Mouse (Mus musculus): ENCODE results near the gene Rp2.
"Not testable (repeated sequence)": the region's sequence is repeated elsewhere in the genome, so short reads cannot be mapped to it uniquely, and the experiment has no call there.

Gene Rp2

DNA sequence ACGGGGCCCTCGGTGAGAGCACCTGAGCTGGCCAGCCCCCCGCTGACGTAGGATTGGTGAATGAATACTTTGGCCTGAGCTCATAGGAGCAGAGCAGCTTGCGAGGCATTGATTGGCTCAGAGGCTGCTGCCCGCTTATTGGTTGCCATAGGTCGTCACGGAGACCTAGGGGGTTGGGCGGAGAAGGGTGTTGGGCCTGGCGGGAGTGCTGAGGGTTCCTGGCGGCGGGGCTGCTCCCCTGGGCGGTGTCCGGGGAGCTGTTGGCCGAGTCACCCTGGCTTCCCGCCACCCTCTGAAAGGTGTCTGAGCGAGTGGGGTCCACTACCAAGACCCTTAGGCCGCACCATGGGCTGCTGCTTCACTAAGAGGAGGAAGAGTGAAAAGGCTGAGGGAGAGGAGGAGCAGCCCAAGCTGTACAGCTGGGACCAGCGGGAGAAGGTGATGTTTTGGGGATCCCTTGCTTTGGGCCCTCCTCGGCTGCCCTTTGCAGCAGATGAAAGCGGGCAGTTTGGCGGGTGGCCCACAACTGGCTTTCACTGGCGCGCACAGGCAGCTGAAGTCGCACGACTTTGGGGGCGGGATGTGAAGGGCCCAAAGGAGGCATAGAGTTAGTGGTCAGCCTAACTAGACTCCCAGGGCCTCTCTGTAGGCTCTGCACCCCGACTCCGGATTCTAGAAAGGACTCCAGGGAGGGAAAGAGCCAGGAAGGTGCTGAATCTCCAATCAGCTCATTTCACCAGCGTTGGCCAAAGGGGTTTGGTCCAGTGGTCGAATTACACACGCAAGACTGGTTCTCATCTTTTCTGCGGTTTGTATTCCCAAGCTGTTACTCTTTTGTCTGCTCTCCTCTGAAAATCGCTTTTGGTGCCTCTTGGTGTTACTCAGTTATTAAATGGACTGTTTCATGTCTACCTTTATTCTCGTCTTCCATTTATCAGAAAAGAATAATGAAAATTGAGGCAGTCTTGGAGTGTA lies at the start of gene Rp2:
TSS of gene Rp2 (plus strand) at position 91 of the 975 bp plus-strand sequence.
- DNase-seq, result peak; percentile 88

DNA sequence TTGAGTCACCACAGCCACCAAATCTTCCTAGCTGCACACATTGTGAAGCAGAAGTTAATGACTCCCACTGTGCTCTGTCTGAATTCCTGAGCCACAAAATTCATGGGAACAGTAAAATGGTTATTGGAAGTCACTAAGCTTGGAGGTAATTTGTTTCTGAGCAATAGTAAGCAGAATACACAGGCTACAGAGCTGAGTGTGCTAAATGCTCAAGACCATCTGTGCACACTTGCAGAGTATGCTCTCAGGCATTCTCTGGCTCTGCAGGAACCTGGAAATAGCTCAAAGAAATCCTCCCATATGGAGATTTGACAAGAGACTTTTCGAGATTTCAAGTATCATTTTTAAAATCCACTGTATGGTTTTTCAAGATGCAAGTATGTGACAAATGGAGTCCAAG lies 31.5 kb upstream of the Rp2 start:
- no peak for DNase-seq

- DNase-seq, result peak; percentile 47
Observed at GRCm38 (mm10) chrX:20335722-20336121, 28.6 kb upstream of the Rp2 start.

DNA sequence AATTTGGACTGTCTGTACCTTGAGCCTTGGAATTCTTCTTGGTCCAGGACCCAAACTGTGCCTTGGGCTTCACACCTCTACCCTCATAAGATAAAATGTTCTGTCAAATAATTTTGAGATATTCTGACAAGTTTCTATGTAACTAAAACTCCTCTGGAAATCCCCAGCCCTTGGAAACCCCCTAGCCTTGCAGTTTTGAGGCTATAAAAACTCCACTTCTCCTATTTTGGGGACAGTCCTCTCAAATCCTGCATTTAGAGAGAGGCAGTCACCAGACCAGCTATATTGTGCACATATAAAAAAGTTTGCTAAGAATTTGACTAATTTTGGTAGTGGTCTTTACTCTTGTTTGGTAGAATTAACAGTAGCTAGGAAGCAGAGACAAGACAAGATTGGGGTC lies 19.3 kb upstream of the Rp2 start:
- no peak for DNase-seq

DNA sequence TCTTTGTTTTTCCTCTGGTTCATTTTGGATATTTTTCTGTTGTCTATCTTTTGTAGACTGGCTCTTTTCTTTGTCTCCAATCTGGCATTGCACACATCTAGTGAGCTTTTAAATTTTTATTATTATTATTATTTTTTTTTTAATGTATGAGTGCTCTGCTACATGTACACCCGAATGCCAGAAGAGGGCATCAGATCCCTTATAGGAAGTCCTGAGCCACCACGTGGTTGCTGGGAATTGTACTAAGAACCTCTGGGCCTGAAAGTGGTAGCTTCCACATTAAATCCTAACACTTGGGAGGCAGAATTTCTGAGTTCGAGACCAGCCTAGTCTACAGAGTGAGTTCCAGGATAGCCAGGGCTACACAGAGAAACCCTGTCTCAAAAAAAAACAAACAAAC lies 17.9 kb upstream of the Rp2 start:
- no peak for DNase-seq

DNA sequence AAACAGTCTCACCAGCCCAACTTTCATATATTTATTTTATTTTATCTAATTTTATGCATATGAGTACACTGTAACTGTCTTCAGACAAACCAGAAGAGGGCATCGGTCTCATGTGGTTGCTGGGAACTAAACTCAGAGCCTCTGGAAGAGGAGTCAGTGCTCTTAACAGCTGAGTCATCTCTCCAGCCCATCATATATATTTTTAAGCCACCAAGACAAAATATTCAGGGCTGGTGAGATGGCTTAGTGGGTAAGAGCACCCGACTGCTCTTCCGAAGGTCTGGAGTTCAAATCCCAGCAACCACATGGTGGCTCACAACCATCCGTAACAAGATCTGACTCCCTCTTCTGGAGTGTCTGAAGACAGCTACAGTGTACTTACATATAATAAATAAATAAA lies 14.0 kb upstream of the Rp2 start:
- not testable (repeated sequence) for DNase-seq

DNA sequence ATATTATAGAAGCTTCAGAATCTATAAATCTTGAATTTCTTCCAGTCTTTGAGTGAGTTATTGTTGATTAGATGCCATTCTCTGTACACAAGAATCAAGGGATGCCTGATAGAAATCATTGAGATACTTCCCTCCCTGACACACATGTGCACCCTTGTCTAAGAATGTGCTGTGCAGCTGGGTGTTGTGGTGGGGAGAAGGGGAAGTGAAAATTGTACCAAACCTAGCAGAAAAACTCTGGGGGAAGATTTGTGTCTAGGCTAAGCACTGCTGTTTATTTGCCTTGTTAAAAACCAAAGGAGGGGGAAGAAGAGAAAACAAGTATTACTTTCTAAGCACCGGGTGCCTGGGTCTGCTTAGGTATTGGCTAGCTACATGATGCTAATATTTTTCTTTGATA lies 9.0 kb upstream of the Rp2 start:
- no peak for DNase-seq

GRCm38 (mm10) chrX:20356309-20356708 lies 8.0 kb upstream of the Rp2 start:
- DNase-seq, result peak; percentile 3

GRCm38 (mm10) chrX:20366036-20366435 lies 1.8 kb downstream of the Rp2 start:
- DNase-seq, result no peak

GRCm38 (mm10) chrX:20379347-20380014 lies 15.2 kb downstream of the Rp2 start:
- DNase-seq, result no peak

- DNase-seq, result no peak
Observed at GRCm38 (mm10) chrX:20382260-20382659, 18.0 kb downstream of the Rp2 start.

DNA sequence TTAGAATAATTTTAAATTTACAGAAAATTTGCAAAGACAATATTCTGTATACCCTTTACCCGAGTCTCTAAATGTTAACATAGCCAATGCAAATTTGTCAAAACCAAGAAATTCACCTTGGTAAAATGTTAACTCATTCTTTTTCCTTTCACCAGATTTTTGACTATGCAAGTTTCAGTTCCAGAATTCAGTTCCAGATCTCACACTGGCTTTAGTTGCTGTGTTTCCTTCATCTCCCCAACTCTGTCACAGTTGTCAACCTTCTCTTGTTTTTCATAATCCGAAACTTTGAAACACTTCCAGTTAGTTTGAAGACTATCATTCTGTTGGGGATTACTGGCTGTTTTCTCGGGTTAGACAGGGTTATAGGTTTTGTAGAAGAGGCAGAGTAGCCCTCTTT lies 22.7 kb downstream of the Rp2 start:
- DNase-seq, result no peak

DNA sequence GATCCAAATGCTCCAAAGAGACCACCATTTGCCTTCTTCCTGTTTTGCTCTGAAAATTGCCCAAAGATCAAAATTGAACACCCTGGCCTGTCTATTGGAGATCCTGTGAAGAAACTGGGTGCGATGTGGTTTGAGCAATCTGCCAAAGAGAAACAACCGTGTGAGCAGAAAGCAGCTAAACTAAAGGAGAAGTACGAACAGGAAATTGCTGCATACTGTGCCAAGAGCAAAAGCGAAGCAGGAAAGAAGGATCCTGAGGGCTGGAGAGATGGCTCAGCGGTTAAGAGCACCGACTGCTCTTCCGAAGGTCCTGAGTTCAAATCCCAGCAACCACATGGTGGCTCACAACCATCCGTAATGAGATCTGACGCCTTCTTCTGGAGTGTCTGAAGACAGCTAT lies 27.7 kb downstream of the Rp2 start:
- DNase-seq, result not testable (repeated sequence)

- no peak for DNase-seq
Observed at GRCm38 (mm10) chrX:20392942-20393341, 28.7 kb downstream of the Rp2 start.

- DNase-seq, result no peak
Observed at GRCm38 (mm10) chrX:20404068-20404467, 39.8 kb downstream of the Rp2 start.

- DNase-seq, result no peak
Observed at GRCm38 (mm10) chrX:20406909-20407308, 42.6 kb downstream of the Rp2 start.

DNA sequence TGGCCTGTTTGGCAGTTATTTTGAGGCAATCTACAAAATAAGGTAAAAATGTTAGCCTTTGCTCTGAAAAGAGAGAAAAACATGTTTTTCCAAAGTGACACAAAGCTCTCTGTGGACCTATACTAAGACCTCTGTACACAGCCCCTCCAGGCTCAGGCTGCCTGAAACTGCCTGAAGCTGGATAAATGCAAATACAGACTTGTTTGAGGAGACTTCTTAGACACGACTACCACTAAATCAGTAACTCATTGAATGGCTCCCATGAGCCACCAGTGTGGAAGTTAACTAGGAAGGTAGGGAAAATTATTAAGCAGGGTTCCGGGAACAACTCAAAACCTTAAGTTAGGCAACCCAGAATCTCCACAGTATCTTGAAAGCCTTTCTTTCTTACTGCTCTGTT lies 43.4 kb downstream of the Rp2 start:
- DNase-seq, result no peak

GRCm38 (mm10) chrX:20411382-20411781 lies 47.1 kb downstream of the Rp2 start:
- no peak for DNase-seq

DNA sequence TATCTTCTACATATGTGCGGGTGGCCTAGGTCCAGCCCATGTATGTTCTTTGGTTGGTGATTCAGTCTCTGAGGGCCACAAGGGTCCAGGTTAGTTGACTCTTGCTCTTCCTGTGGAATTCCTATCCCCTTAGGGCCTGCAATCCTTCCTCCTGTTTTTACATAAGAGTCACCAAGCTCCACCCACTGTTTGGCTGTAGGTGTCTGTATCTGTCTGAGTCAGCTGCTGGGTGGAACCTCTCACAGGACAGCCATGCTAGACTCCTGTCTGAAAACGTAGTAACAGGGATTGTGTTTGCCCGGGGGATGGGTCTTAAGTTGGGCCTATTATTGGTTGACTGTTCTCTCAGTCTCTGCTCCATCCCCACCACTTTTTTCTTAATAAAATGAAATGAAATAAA lies 47.9 kb downstream of the Rp2 start:
- no peak for DNase-seq

GRCm38 (mm10) chrX:20414885-20415622 lies 50.8 kb downstream of the Rp2 start:
- no peak for DNase-seq

DNA sequence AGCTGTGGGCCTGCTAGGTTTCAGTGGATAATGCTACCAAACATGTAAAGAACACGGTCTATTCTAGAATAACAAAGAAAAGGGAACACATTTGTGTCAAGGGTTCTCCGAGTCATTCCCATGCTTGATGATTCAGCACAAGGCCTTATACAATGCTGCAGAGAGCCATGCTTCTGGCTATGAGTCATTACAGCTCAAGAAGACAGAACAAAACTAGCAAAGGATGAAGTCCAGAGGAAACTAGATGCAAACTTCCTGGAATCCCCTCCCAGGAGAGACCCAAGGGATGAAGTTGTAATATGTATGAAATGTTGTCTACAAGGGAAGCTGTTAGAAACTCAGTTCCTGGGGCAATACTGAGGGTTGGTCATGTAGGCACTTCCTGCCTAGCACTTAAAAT lies 54.2 kb downstream of the Rp2 start:
- no peak for DNase-seq

GRCm38 (mm10) chrX:20419536-20419935 lies 55.3 kb downstream of the Rp2 start:
- no peak for DNase-seq

DNA sequence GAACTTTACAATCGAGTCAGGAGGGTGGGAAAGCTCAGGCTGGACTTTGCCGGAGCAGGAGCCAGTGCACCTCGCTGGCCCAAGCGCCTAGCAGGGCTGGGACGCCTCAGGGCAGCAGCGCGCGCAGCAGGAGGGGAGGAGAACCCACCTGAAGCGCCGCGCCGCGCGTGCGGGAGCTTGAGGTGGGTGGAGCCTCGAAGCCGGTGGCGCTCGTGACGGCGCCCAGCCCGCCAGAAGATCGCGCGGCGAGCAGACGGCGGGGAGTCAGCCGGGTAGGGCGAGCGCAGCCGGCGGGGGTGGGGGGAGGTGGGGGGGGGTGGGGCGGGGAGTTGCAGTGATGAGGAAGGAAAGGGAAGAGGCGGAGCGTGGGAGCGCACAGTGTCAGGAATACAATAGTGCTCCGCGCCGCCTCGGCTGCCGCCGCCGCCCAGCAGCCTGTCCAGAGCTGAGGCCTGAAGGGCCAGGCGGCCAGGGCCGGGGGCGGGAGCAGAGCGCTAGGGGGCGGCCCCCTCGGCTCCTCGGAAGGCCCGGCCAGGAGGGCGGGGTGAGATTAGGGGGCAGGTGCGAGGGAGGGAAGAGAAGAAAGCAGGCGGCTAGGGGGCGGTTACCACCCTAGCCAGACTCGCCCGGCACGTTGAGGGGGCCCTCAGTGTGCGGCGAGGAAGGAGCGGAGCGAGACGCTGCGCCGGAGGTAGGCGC lies 61.0 kb downstream of the Rp2 start, which contains the start of gene Jade3:
TSS of gene Jade3 (plus strand) at position 549 of the 699 bp plus-strand sequence.
- peak; percentile 88 for DNase-seq

All from embryo, embryonic 11 days (tissue).